Mouse (Mus musculus): ENCODE results near the gene Plin3.

DNA sequence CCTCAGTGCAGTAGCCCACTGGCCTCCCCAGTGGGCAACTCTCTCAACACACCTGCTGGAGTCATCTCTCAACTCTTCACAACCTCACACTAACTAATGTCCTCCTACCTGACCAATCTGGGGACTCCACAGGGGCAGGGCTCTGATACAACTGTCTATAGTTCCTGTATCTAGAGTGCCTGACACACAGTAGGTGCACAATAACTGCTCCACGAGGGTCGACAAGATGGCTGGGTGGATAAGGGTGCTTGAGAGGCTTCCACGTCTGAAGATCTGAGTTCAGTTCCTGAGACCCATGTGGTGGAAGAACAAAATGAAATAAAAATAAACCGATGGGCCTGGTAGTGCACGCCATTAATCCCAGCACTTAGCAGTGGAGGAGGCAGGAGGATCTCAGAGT lies 18.7 kb downstream of the Plin3 start:
- TF ChIP-seq CTCF (conservative IDR thresholded peaks at IDR 0.05; ENCODE audit: insufficient read depth, insufficient read length, low read depth, low read length): no peak
- TF ChIP-seq POLR2A (IDR thresholded peaks at IDR 0.05; ENCODE audit: low read depth, low read length): no peak

Data from kidney, adult 2 months (tissue).